Mouse (Mus musculus): Measurements from ENCODE around the gene Syt8. TPM values are rescaled to one million over a fixed set of nuclear protein-coding genes. Genes with fewer than 3 reads are reported as not detected.

Gene Syt8
- polyA plus RNA-seq, 1 experiment from 2014 or later: 0.66 TPM

DNA sequence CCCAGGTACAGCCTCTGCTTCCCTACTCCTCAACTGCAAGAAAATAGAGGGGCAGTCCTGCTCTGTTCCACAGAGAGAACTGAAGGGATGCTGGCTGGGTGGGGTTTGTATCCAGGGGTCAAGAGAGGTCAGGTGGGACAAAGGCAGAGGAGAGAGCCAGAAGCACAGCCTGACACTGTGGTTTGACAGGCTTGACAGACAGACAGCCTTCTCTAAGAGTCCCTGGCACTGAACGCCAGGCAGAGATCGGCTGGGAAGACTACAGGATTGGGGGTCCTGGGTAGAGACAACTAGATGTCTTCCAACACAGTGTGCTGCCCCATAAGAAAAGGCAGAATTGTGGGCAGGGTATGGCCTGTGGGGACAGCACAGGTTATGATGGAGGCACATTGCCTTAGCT is 43.9 kb downstream of the Syt8 start:
- WGBS: 73% methylated on average over 2 of the region's 2 CpGs
- Histone ChIP-seq H3K27ac (0 out of 2 replicates have a peak overlapping the region, but pooled peaks have one; percentile 16), H3K4me1 (peaks cover 52% of the 10 kb centered on the region)

DNA sequence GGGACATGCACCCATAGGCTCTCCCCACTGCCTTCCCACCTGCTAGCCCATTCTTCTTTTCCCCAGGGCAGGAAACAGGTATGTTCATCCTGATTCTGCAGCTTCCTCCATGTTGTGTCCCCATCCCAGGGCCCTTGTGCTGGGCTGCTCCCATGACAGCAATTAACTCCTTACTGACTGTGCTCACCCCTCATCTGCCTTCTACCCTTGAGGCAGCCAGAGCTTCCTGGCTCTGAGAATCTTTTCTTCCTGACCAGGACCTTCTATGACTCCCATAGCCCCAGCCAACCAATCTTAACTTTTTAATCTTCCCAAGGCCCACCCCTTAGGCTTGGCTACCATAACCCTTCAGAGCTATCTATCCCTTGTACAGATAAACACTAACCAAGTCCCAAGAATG is 44.7 kb downstream of the Syt8 start:
- peaks cover 59% of the 10 kb centered on the region for H3K4me1 ChIP-seq
- no peaks in the 10 kb centered on the region for H3K9me3 ChIP-seq
- no peak overlapping the region for H3K4me3 ChIP-seq
- H3K9ac ChIP-seq: no peak overlapping the region
- no peaks in the 10 kb centered on the region; the same call in 1 of the 2 replicates for H3K36me3 ChIP-seq
- peak overlapping the region; percentile 99; the same call in 1 of the 2 replicates for H3K27ac ChIP-seq
- no peak for ATAC-seq (ENCODE audit: insufficient number of reproducible peaks, insufficient read depth, low FRiP score, low TSS enrichment, low read depth)
- H3K27me3 ChIP-seq: no peaks in the 10 kb centered on the region
- no peak overlapping the region for H3K4me2 ChIP-seq

More for the DNA sequence above, 43.9 kb downstream of the Syt8 start:
- no peaks in the 10 kb centered on the region for H3K27me3 ChIP-seq
- no peaks in the 10 kb centered on the region for H3K9me3 ChIP-seq
- H3K4me3 ChIP-seq: no peak overlapping the region
- no peak overlapping the region for H3K9ac ChIP-seq
- H3K36me3 ChIP-seq: no peaks in the 10 kb centered on the region; the same call in 1 of the 2 replicates
- no peak for ATAC-seq (ENCODE audit: insufficient number of reproducible peaks, insufficient read depth, low FRiP score, low TSS enrichment, low read depth)
- no peak overlapping the region for H3K4me2 ChIP-seq

DNA sequence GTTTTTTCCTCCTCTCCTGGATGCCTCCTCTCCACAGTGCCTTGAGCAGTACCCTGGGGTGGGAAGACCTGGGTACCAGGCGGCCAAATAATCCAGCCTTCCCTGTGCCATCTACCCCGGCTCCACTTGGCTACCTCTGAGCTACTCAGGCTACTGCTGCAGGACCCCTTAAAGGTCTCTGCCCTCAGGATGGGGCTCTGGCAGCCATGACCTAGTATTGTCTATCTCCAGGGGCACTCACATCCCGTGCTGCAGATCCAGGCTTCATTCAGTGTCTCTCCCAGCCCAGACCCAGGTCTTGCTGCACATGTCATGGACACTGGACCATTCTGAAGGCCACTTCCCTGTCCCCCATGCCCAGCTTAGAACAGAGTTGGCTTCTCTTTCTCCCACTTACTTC is 45.2 kb downstream of the Syt8 start:
- peaks cover 58% of the 10 kb centered on the region for H3K4me1 ChIP-seq
- no peak for ATAC-seq (ENCODE audit: insufficient number of reproducible peaks, insufficient read depth, low FRiP score, low TSS enrichment, low read depth)
- H3K4me2 ChIP-seq: no peak overlapping the region
- H3K9me3 ChIP-seq: no peaks in the 10 kb centered on the region
- H3K4me3 ChIP-seq: no peak overlapping the region
- H3K36me3 ChIP-seq: no peaks in the 10 kb centered on the region; the same call in 1 of the 2 replicates
- no peak overlapping the region for H3K9ac ChIP-seq
- WGBS: 95% methylated on average over 3 of the region's 3 CpGs
- no peaks in the 10 kb centered on the region for H3K27me3 ChIP-seq
- H3K27ac ChIP-seq: peak overlapping the region; percentile 99

DNA sequence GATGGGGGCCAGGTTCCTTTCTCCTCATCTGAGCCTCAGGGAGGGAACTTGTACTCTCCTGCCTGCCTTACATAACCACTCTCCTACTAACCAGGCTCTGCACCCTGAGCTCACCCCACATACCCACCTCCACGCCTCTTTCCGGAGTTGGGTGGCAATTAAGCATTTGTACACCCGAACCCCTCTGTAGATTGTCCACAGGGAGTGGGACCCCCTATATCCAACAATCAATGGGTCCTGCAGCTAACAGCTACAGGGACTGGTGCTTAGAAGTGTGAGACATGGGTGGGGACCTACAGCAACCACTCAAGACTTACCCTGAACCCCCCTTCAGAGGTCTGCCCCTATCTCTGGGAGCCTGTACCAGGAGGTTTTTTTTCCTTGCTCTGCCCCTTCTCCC is 46.0 kb downstream of the Syt8 start:
- 94% methylated on average over 3 of the region's 3 CpGs for WGBS
- Histone ChIP-seq H3K9ac (0 out of 2 replicates have a peak overlapping the region, but pooled peaks have one; percentile 71), H3K4me1 (peaks cover 54% of the 10 kb centered on the region), H3K4me2 (no peak overlapping the region), H3K27ac (peak overlapping the region; percentile 99), H3K4me3 (no peak overlapping the region), H3K36me3 (no peaks in the 10 kb centered on the region; the same call in 1 of the 2 replicates), H3K27me3 (no peaks in the 10 kb centered on the region), H3K9me3 (no peaks in the 10 kb centered on the region)
- ATAC-seq (ENCODE audit: insufficient number of reproducible peaks, insufficient read depth, low FRiP score, low TSS enrichment, low read depth): no peak

DNA sequence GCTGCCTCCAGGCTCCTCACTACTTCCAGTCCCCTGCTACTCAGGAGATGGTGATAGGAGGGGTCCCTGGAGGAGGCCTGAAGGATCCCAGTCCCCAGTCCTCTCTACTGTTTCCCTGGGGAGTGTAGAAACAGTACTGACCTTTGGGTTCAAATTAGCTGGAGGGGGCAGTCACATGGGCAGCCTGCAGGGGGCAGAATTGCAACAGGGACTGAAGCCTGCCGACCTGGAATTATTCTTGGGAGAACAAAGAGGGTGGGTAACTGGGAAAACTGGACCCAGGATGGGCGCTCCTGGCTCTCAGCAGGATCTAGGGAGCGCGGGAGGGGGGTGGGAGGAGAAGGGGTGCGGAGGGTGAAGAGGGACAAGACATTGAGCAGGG is 46.5 kb downstream of the Syt8 start:
- Histone ChIP-seq H3K4me1 (peaks cover 53% of the 10 kb centered on the region), H3K4me2 (peak overlapping the region; percentile 54), H3K27ac (peak overlapping the region; percentile 99), H3K9ac (peak overlapping the region; percentile 71; the same call in 1 of the 2 replicates), H3K4me3 (peak overlapping the region; percentile 24; the same call in 1 of the 2 replicates), H3K36me3 (no peaks in the 10 kb centered on the region; the same call in 1 of the 2 replicates), H3K9me3 (no peaks in the 10 kb centered on the region), H3K27me3 (no peaks in the 10 kb centered on the region)
- ATAC-seq (ENCODE audit: insufficient number of reproducible peaks, insufficient read depth, low FRiP score, low TSS enrichment, low read depth): no peak
- WGBS: 8% methylated on average over 5 of the region's 5 CpGs

DNA sequence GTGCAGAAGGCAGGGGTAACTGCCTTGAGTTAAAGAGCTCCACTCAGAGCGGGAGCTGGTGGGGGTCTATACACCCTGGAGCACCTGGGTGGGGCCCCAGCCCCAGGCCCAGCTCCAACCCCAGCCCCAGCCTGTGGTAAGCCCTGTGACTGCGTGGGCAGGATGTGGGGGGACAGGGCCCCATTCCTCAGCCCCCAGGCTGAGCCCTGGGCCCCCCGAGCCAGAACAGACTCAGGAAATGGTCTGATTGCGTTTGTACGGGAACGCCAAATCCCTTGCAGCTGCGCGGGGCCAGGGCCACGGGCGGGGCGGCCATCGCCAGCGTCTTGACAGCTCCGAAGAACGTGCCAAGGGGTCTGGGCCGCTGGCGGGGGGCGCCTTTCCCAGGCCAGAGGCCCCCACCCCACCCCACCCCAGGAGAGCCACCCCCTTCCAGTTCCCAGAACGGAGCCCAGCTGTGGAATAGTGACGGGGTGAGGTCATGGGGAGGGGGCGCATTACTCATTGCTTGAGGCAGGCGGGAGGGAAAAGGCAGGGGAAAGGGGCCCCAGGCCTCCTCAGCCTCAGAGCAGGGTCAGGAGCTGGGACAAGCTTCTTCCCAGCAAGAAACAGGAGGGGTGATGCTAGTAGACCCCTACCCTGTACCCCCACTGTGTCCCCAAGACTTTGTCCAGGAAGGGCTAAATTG is 47.1 kb downstream of the Syt8 start:
- H3K4me1 ChIP-seq: peaks cover 58% of the 10 kb centered on the region
- ATAC-seq (ENCODE audit: insufficient number of reproducible peaks, insufficient read depth, low FRiP score, low TSS enrichment, low read depth): peak; percentile 86
- H3K9ac ChIP-seq: peak overlapping the region; percentile 71
- peak overlapping the region; percentile 54 for H3K4me2 ChIP-seq
- no peaks in the 10 kb centered on the region for H3K27me3 ChIP-seq
- H3K27ac ChIP-seq: peak overlapping the region; percentile 99
- 3% methylated on average over 22 of the region's 22 CpGs for WGBS
- H3K36me3 ChIP-seq: no peaks in the 10 kb centered on the region; the same call in 1 of the 2 replicates
- H3K9me3 ChIP-seq: no peaks in the 10 kb centered on the region
- H3K4me3 ChIP-seq: peak overlapping the region; percentile 24

DNA sequence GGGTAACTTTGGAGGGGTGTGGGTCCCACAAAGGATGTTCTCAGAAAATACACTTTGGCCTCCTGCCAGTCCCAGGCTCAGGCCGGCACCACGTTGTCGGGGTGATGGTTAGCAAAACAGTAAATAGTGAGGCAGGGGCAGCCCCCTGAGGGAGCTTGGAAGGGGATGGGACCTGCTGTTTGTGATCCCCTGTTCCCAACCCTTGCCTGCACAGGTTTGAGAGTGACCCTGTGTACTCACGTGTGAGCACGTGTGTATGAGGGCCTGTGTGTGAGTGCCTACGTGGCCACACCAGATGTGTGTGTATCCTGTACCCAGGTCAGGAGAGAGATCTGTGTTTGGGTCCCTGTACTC is 47.6 kb downstream of the Syt8 start:
- no peaks in the 10 kb centered on the region for H3K9me3 ChIP-seq
- H3K27me3 ChIP-seq: no peaks in the 10 kb centered on the region
- ATAC-seq (ENCODE audit: insufficient number of reproducible peaks, insufficient read depth, low FRiP score, low TSS enrichment, low read depth): peak; percentile 13; the same call in 1 of the 2 replicates
- 0 out of 2 replicates have a peak overlapping the region, but pooled peaks have one; percentile 4 for H3K4me3 ChIP-seq
- WGBS: 9% methylated on average over 6 of the region's 6 CpGs
- H3K36me3 ChIP-seq: no peaks in the 10 kb centered on the region
- H3K27ac ChIP-seq: peak overlapping the region; percentile 99
- H3K4me1 ChIP-seq: peaks cover 63% of the 10 kb centered on the region
- peak overlapping the region; percentile 71 for H3K9ac ChIP-seq
- H3K4me2 ChIP-seq: peak overlapping the region; percentile 54

DNA sequence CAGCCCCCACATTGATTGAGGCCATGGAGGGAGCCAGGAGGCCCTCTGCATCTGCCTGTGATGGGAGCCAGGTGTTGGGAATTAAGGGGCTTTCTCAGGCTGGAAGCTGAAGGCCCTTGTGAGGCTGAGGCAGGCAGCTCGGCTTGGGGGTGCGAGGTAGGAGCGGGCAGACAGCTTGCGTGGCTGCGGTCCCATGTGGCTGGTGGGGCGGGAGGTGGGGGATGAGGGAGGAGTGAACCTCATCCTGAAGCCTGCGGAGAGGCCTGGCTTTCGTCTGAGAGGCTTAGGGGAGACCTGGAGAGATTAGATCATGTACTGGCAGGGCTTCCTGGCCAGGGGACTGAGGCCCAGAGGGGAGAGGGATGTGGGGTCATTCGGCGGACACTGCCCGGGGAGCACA is 48.5 kb downstream of the Syt8 start:
- WGBS: 29% methylated on average over 11 of the region's 11 CpGs
- H3K27ac ChIP-seq: peak overlapping the region; percentile 99
- H3K4me2 ChIP-seq: peak overlapping the region; percentile 54; the same call in 1 of the 2 replicates
- H3K9me3 ChIP-seq: no peaks in the 10 kb centered on the region
- H3K4me1 ChIP-seq: peaks cover 72% of the 10 kb centered on the region
- H3K36me3 ChIP-seq: no peaks in the 10 kb centered on the region
- no peaks in the 10 kb centered on the region for H3K27me3 ChIP-seq
- peak overlapping the region; percentile 49; the same call in 1 of the 2 replicates for H3K9ac ChIP-seq
- no peak overlapping the region for H3K4me3 ChIP-seq
- no peak for ATAC-seq (ENCODE audit: insufficient number of reproducible peaks, insufficient read depth, low FRiP score, low TSS enrichment, low read depth)

DNA sequence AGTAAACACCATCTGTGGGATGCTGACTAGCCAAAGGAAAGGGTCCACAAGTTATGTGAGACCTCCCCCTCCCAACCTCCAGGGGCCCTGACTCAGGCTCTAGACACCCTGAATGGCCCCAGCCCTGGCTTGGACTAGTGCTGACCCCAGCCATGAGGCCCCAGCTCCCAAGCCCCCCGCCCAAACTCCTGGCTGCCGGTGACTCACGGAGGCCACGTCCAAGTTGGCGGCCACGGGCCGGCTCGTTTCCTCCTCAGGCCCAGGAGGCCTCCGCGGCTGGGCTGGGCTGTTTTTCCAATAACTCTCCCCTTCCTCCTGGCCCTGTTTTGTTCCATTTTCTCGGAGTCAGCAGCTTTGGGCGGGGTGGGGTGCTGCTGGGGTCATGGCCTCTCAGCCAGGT is 50.1 kb downstream of the Syt8 start:
- Histone ChIP-seq H3K4me3 (no peak overlapping the region), H3K4me1 (peaks cover 81% of the 10 kb centered on the region), H3K36me3 (peaks cover 7% of the 10 kb centered on the region; the same call in 1 of the 2 replicates), H3K9me3 (no peaks in the 10 kb centered on the region), H3K4me2 (no peak overlapping the region), H3K27ac (peak overlapping the region; percentile 49), H3K9ac (no peak overlapping the region), H3K27me3 (no peaks in the 10 kb centered on the region)
- ATAC-seq (ENCODE audit: insufficient number of reproducible peaks, insufficient read depth, low FRiP score, low TSS enrichment, low read depth): no peak
- 71% methylated on average over 12 of the region's 12 CpGs for WGBS

DNA sequence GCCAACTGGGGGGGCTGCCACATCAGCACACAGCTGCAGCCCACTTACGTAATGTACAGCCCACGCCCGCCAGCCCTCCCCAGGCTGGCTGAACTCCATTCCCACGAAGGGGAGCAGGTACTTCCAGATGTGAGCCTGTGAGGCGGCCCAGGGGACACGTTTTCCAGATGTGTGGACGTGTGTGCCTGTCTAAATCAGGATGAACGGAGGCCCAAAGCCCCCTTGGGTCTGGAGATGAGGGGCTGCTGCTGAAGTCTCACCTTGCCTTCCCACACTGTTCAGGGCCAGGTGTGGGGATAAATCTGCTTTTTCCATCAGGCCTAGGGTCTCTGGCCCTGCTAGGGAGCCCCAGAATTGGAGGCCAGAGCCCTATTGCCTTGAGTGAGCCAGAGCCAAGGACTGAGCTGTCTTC is 52.1 kb downstream of the Syt8 start:
- Histone ChIP-seq H3K27me3 (no peaks in the 10 kb centered on the region), H3K36me3 (peaks cover 17% of the 10 kb centered on the region; the same call in 1 of the 2 replicates), H3K4me1 (peaks cover 64% of the 10 kb centered on the region), H3K4me3 (no peak overlapping the region), H3K9me3 (no peaks in the 10 kb centered on the region), H3K27ac (peak overlapping the region; percentile 94), H3K9ac (peak overlapping the region; percentile 65), H3K4me2 (no peak overlapping the region)
- 27% methylated on average over 8 of the region's 8 CpGs for WGBS
- ATAC-seq (ENCODE audit: insufficient number of reproducible peaks, insufficient read depth, low FRiP score, low TSS enrichment, low read depth): no peak

DNA sequence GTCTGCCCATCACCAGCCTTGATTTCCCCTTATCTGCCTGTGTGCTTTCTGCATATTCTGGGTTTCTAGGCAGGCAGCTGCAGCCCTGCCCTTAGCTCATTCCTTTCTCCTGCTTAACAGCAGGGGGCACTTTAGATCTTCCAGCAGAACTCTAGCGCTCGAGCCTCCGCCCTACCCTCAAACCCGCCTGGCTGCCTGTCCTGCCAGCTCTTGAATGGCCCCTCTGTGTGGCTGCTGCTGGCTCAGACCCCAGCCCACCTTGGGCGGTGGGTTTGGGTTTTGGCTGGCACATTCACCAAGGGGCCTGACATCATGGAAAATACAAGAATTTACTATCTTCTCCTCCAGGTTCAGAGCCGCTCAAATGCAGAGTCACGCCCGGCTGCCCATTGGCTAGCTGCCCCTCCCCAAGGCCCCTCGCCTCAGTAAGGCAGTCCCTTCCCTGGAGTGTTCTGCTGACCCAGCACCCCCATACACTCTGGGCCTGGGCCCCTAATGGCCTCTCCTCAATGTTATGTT is 52.8 kb downstream of the Syt8 start:
- 10% methylated on average over 9 of the region's 9 CpGs for WGBS
- Histone ChIP-seq H3K4me3 (no peak overlapping the region), H3K36me3 (peaks cover 17% of the 10 kb centered on the region; the same call in 1 of the 2 replicates), H3K9me3 (no peaks in the 10 kb centered on the region), H3K4me2 (no peak overlapping the region), H3K9ac (peak overlapping the region; percentile 65), H3K4me1 (peaks cover 57% of the 10 kb centered on the region), H3K27ac (peak overlapping the region; percentile 94), H3K27me3 (no peaks in the 10 kb centered on the region)
- peak; percentile 75 for ATAC-seq (ENCODE audit: insufficient number of reproducible peaks, insufficient read depth, low FRiP score, low TSS enrichment, low read depth)

DNA sequence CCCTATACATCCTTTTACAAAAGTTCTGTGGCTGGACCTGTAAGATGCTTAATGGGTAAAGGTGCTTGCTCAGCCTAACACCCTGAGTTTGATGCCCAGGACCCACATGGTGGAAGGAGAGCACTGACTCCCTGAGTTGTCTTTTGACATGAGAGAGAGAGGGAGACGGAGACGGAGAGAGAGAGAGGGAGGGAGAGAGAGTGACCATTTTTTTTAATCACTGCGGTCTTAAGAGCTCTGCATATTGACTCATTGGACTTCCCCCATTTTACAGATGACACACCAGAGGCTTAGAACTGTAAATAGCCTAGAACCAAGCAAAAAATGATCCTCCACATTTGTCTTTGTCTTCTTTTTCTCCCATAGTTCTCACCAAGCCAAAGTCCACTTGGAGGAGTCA is 53.4 kb downstream of the Syt8 start:
- no peak overlapping the region for H3K4me2 ChIP-seq
- peak overlapping the region; percentile 94 for H3K27ac ChIP-seq
- no peak for ATAC-seq (ENCODE audit: insufficient number of reproducible peaks, insufficient read depth, low FRiP score, low TSS enrichment, low read depth)
- H3K9me3 ChIP-seq: no peaks in the 10 kb centered on the region
- 89% methylated on average over 3 of the region's 3 CpGs for WGBS
- H3K4me3 ChIP-seq: no peak overlapping the region
- no peaks in the 10 kb centered on the region for H3K27me3 ChIP-seq
- H3K9ac ChIP-seq: peak overlapping the region; percentile 28; the same call in 1 of the 2 replicates
- H3K4me1 ChIP-seq: peaks cover 53% of the 10 kb centered on the region
- H3K36me3 ChIP-seq: peaks cover 17% of the 10 kb centered on the region; the same call in 1 of the 2 replicates

Measured in embryonic facial prominence, embryonic 13.5 days (tissue).